Mouse (Mus musculus) stomach, embryonic 15.5 days (tissue): Measurements from ENCODE around the gene Sumf2. TPM values are rescaled to one million over a fixed set of nuclear protein-coding genes. Genes with fewer than 3 reads are reported as not detected.
A peak's percentile ranks its signal among the peaks of the same experiment; 100 is the strongest.

ENCODE experiments used
- ATAC-seq: fragments of 200-750 bp; cut with Nextera tagmentation; 2 replicates; pipeline ENCODE4 v1.8.0; 2017; ENCODE audit warnings: low read depth, moderate number of reproducible peaks, moderate TSS enrichment; ENCODE audit not compliant: insufficient read depth, low FRiP score
- H3K27ac ChIP-seq: fragments of 300-500 bp; sonication (generic); 2 replicates; pipeline ENCODE4 v1.5.1; 2015; ENCODE audit warnings: mild to moderate bottlenecking, inconsistent platforms
- H3K27me3 ChIP-seq: fragments of 300-500 bp; sonication (generic); replicated peaks from 2 replicates; pipeline ENCODE4 v1.6.1; 2015; ENCODE audit warnings: inconsistent platforms
- H3K36me3 ChIP-seq: fragments of 300-500 bp; sonication (generic); 2 replicates; pipeline ENCODE4 v1.6.1; 2015; ENCODE audit warnings: inconsistent platforms
- H3K4me1 ChIP-seq: fragments of 300-500 bp; sonication (generic); 2 replicates; pipeline ENCODE4 v1.6.1; 2015; ENCODE audit warnings: inconsistent platforms
- H3K4me2 ChIP-seq: fragments of 300-500 bp; sonication (generic); 2 replicates; pipeline ENCODE4 v1.6.1; 2015; ENCODE audit warnings: mild to moderate bottlenecking, inconsistent platforms
- H3K4me3 ChIP-seq: fragments of 300-500 bp; sonication (generic); replicated peaks from 2 replicates; pipeline ENCODE4 v1.5.1; 2015; ENCODE audit warnings: inconsistent platforms
- H3K9ac ChIP-seq: fragments of 300-500 bp; sonication (generic); 2 replicates; pipeline ENCODE4 v1.6.1; 2015; ENCODE audit warnings: inconsistent platforms
- H3K9me3 ChIP-seq: fragments of 300-500 bp; sonication (generic); 2 replicates; pipeline ENCODE4 v1.6.1; 2016; ENCODE audit warnings: inconsistent platforms
- WGBS: fragments of 180-500 bp; shearing (Covaris S2); methylation state at CpG from one replicate; pipeline ENCODE4 v1.1.7; 2015; 5-methylcytosine and 5-hydroxymethylcytosine counted together
- polyA plus RNA-seq: library from polyadenylated mRNA; unstranded; fragments of >200 nt; fragmentation: Nextera tagmentation; extraction: Ambion mirVana; gene quantifications from 2 replicates; pipeline ENCODE4 v1.2.1, GENCODE M21; 2015

Sumf2 gene
- polyA plus RNA-seq, result 40.1 and 44.1 TPM in 2 replicates

- H3K4me3 ChIP-seq, result peak within 1 kb of the TSS; percentile 70
- 7% methylated on average over 22 of the region's 22 CpGs for WGBS
- peak; percentile 99 for ATAC-seq
- peak within 1 kb of the TSS; percentile 57 for H3K27ac ChIP-seq
- peaks cover 20% of the 10 kb centered on the region for H3K36me3 ChIP-seq
- H3K4me2 ChIP-seq, result peak within 1 kb of the TSS; percentile 70
- H3K27me3 ChIP-seq, result no peaks in the 10 kb centered on the region
- H3K9me3 ChIP-seq, result no peaks in the 10 kb centered on the region
- H3K4me1 ChIP-seq, result no peaks in the 10 kb centered on the region
- H3K9ac ChIP-seq, result peak within 1 kb of the TSS; percentile 60
These were observed at the start of gene Sumf2 for GRCm38 (mm10) chr5:129846752-129847557. TSS of gene Sumf2 (plus strand) at chr5:129846986.

DNA sequence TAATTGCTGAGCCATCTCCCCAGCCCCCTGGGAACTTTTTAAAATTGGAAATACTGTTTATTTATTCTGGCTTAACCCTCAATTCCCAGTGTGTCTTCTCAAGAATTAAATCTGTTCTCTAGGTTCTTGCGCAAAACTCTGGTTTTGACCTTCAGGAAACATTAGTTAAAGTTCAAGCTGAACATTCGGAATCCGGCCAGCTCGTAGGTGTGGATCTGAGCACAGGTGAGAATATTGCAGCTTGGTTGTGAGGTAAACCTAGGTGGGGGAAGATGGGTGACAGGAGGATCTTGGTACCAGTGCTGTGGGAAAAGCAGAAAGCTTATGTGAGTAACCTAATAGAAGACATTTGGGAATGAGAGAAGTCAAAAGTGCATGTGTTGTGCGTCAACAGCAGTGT is 1.9 kb upstream of the Sumf2 start:
- Histone ChIP-seq H3K9ac (no peak overlapping the region), H3K27ac (no peak overlapping the region), H3K9me3 (no peaks in the 10 kb centered on the region), H3K4me1 (no peaks in the 10 kb centered on the region), H3K36me3 (peaks cover 17% of the 10 kb centered on the region), H3K4me2 (no peak overlapping the region), H3K4me3 (no peak overlapping the region), H3K27me3 (no peaks in the 10 kb centered on the region)
- no peak for ATAC-seq
- 90% methylated on average over 5 of the region's 5 CpGs for WGBS

GRCm38 (mm10) chr5:129847558-129847820 is 703 bp downstream of the Sumf2 start:
- H3K9me3 ChIP-seq, result no peaks in the 10 kb centered on the region
- H3K4me2 ChIP-seq, result peak overlapping the region; percentile 70
- peak overlapping the region; percentile 70 for H3K4me3 ChIP-seq
- no peak overlapping the region for H3K27ac ChIP-seq
- peaks cover 20% of the 10 kb centered on the region for H3K36me3 ChIP-seq
- no peak for ATAC-seq
- peak overlapping the region; percentile 60; the same call in 1 of the 2 replicates for H3K9ac ChIP-seq
- H3K4me1 ChIP-seq, result no peaks in the 10 kb centered on the region
- 45% methylated on average over 8 of the region's 8 CpGs for WGBS
- H3K27me3 ChIP-seq, result no peaks in the 10 kb centered on the region

DNA sequence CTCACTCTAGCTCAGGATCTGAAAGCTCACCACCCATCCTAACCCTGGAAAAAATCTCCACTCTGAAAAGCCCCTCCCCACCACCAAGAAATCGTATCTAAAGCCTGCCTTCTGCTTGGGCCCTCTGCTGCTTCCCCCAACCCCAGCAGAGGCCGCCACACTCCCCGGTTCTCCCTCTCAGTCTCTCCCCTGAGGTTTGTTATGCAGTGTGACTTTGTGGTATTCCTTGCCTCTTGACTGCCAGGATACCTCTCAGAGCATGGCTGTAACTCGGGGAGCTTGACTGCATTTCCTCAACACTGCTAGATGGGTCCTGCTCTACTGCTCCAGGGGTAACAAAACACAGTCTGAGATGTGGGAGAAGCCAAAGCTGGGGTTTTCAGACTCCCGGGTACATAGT is 8.4 kb downstream of the Sumf2 start:
- H3K36me3 ChIP-seq, result peaks cover 28% of the 10 kb centered on the region; the same call in 1 of the 2 replicates
- no peak overlapping the region for H3K27ac ChIP-seq
- no peaks in the 10 kb centered on the region for H3K4me1 ChIP-seq
- 48% methylated on average over 5 of the region's 5 CpGs for WGBS
- H3K4me2 ChIP-seq, result no peak overlapping the region
- H3K9me3 ChIP-seq, result no peaks in the 10 kb centered on the region
- no peaks in the 10 kb centered on the region for H3K27me3 ChIP-seq
- ATAC-seq, result no peak
- H3K4me3 ChIP-seq, result no peak overlapping the region
- H3K9ac ChIP-seq, result no peak overlapping the region

- Histone ChIP-seq H3K27me3 (no peaks in the 10 kb centered on the region), H3K27ac (no peak overlapping the region), H3K4me3 (no peak overlapping the region), H3K4me1 (no peaks in the 10 kb centered on the region), H3K36me3 (peaks cover 28% of the 10 kb centered on the region; the same call in 1 of the 2 replicates), H3K9ac (no peak overlapping the region), H3K9me3 (no peaks in the 10 kb centered on the region), H3K4me2 (no peak overlapping the region)
- no peak for ATAC-seq
- WGBS, result 79% methylated on average over 5 of the region's 5 CpGs
These were observed 9.6 kb downstream of the Sumf2 start for GRCm38 (mm10) chr5:129856414-129856813.

DNA sequence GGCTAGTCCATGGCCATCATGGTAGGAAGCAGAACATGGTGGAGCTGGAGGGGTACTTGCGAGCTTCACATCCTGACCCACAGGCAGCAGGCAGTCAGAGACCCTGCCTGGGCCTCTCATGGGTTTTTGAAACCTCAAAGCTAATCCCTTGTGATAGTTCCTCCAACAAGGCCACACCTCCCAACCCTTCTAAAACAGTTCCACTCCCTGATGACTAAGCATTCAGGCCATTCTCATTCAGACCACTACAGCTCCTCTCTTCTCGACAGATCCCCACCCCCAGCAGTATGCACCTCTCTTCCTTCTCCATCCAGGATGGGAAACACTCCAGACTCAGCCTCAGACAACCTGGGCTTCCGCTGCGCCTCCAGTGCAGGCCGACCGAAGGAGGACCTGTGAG is 15.5 kb downstream of the Sumf2 start:
- WGBS, result 98% methylated on average over 6 of the region's 6 CpGs
- H3K4me2 ChIP-seq, result no peak overlapping the region
- ATAC-seq, result no peak
- no peak overlapping the region for H3K27ac ChIP-seq
- no peaks in the 10 kb centered on the region for H3K4me1 ChIP-seq
- H3K4me3 ChIP-seq, result no peak overlapping the region
- H3K36me3 ChIP-seq, result peaks cover 22% of the 10 kb centered on the region
- no peaks in the 10 kb centered on the region for H3K27me3 ChIP-seq
- H3K9me3 ChIP-seq, result no peaks in the 10 kb centered on the region
- no peak overlapping the region for H3K9ac ChIP-seq

DNA sequence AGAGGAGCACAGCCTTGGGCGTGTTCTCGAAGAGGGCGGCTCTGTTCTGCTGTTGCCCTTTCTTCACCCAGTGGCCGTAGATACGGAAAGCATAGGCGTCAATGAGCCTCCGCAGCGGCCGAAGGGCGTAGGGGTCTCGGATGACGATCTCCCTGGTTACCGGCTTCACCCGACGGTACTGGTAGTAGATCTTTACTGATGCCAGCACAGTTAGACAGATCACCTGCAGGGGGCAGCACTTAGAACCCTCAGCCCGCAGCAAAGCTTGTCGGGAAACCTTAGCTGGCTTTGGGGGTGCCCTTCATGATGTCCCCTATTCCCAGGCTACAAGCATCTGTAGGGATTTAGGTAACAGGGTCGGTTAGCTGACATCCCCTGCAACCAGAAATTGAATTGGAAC is 17.7 kb downstream of the Sumf2 start:
- ATAC-seq, result no peak
- Histone ChIP-seq H3K27me3 (no peaks in the 10 kb centered on the region), H3K36me3 (peaks cover 16% of the 10 kb centered on the region), H3K9me3 (no peaks in the 10 kb centered on the region), H3K27ac (no peak overlapping the region), H3K9ac (no peak overlapping the region), H3K4me1 (no peaks in the 10 kb centered on the region), H3K4me2 (0 out of 2 replicates have a peak overlapping the region, but pooled peaks have one; percentile 21), H3K4me3 (no peak overlapping the region)
- 13% methylated on average over 18 of the region's 18 CpGs for WGBS

- Histone ChIP-seq H3K36me3 (peaks cover 10% of the 10 kb centered on the region), H3K27me3 (no peaks in the 10 kb centered on the region), H3K27ac (no peak overlapping the region), H3K4me2 (no peak overlapping the region), H3K4me3 (no peak overlapping the region), H3K9ac (no peak overlapping the region), H3K9me3 (no peaks in the 10 kb centered on the region), H3K4me1 (no peaks in the 10 kb centered on the region)
- 80% methylated on average over 12 of the region's 12 CpGs for WGBS
- no peak for ATAC-seq
These were observed 19.1 kb downstream of the Sumf2 start for GRCm38 (mm10) chr5:129865841-129866240.

- Histone ChIP-seq H3K4me2 (no peak overlapping the region), H3K27me3 (no peaks in the 10 kb centered on the region), H3K4me1 (no peaks in the 10 kb centered on the region), H3K36me3 (no peaks in the 10 kb centered on the region), H3K9ac (no peak overlapping the region), H3K4me3 (no peak overlapping the region), H3K27ac (no peak overlapping the region), H3K9me3 (no peaks in the 10 kb centered on the region)
- WGBS, result 85% methylated on average over 19 of the region's 19 CpGs
- ATAC-seq, result no peak
These were observed 22.6 kb downstream of the Sumf2 start for GRCm38 (mm10) chr5:129869238-129869995.

DNA sequence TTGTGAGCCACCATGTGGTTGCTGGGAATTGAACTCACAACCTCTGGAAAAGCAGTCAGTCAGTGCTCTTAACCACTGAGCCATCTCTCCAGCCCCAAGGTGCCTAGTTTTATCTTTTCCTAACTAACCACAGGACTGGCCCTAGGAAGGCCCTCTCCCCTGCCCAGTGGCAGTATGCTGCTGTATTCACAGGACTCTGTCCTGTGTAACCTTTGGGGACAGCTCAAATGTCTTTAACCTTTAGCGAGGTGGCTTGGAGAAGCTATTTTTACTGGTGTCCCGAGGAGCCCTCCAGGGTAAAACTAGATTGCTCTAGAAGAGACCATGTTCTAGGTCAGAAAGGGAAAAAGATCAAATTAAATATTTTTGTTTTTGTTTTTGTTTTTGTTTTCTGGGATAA is 24.5 kb downstream of the Sumf2 start:
- H3K36me3 ChIP-seq, result no peaks in the 10 kb centered on the region
- H3K4me2 ChIP-seq, result no peak overlapping the region
- H3K9me3 ChIP-seq, result no peaks in the 10 kb centered on the region
- H3K27ac ChIP-seq, result no peak overlapping the region
- H3K27me3 ChIP-seq, result no peaks in the 10 kb centered on the region
- WGBS, result 76% methylated on average over 2 of the region's 2 CpGs
- no peak for ATAC-seq
- no peak overlapping the region for H3K9ac ChIP-seq
- H3K4me1 ChIP-seq, result no peaks in the 10 kb centered on the region
- no peak overlapping the region for H3K4me3 ChIP-seq

- Histone ChIP-seq H3K27ac (no peak overlapping the region), H3K4me1 (no peaks in the 10 kb centered on the region), H3K27me3 (no peaks in the 10 kb centered on the region), H3K9ac (no peak overlapping the region), H3K36me3 (no peaks in the 10 kb centered on the region), H3K4me3 (no peak overlapping the region), H3K4me2 (no peak overlapping the region), H3K9me3 (no peaks in the 10 kb centered on the region)
- 81% methylated on average over 12 of the region's 12 CpGs for WGBS
- no peak for ATAC-seq
These were observed 27.2 kb downstream of the Sumf2 start for GRCm38 (mm10) chr5:129873942-129874341.

DNA sequence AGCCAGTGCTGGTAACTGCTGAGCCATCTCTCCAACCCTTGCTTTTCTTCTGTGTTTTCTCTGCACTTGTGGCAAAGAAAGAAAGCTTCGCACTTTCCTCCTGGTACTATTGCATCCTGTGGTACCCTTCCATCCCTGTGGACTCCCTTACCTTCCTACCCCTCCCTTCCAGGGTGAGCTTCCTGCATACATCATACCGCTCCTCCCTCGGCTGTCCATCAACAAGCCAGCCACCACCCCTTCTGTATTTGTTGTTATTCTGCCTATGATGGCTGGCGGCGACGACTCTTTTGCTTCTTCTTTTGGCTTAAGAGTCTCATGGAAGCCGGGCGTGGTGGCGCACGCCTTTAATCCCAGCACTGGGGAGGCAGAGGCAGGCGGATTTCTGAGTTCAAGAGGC is 28.3 kb downstream of the Sumf2 start:
- Histone ChIP-seq H3K27me3 (no peaks in the 10 kb centered on the region), H3K27ac (no peak overlapping the region)
- 74% methylated on average over 11 of the region's 11 CpGs for WGBS

More for the DNA sequence above, 28.3 kb downstream of the Sumf2 start:
- ATAC-seq, result no peak
- Histone ChIP-seq H3K4me1 (no peaks in the 10 kb centered on the region), H3K4me2 (no peak overlapping the region), H3K9me3 (no peaks in the 10 kb centered on the region), H3K36me3 (no peaks in the 10 kb centered on the region), H3K4me3 (no peak overlapping the region), H3K9ac (no peak overlapping the region)
